Mouse (Mus musculus) megakaryocyte, adult 5-6 weeks (primary cell): ENCODE measurements around the gene Tex14. TPM values are rescaled to one million over a fixed set of nuclear protein-coding genes. Genes with fewer than 3 reads are reported as not detected.
"Not testable (repeated sequence)": the region's sequence is repeated elsewhere in the genome, so short reads cannot be mapped to it uniquely, and the experiment has no call there.

Experiments used
- ATAC-seq: 2 replicates; pipeline ENCODE4 v1.8.0; 2016; ENCODE audit warnings: mild to moderate bottlenecking, inconsistent platforms; ENCODE audit not compliant: poor library complexity, severe bottlenecking
- total RNA-seq, 2 experiments: library from RNA; stranded (forward) in 1 of 2; stranded (reverse) in 1 of 2; fragments of 153-499, 151-499 nt in 1 of 2; fragments of 221-1000, 200-1000 nt in 1 of 2; gene quantifications; 2 replicates each; pipeline versions ENCODE4 v1.2.3 to v1.2.4; 2015 to 2017

Gene Tex14
- total RNA-seq, 2 experiments from 2014 or later = 0.13 to 0.15 TPM

- no peak for ATAC-seq
These were observed 42.6 kb downstream of the Tex14 start for GRCm38 (mm10) chr11:87447429-87447828.

DNA sequence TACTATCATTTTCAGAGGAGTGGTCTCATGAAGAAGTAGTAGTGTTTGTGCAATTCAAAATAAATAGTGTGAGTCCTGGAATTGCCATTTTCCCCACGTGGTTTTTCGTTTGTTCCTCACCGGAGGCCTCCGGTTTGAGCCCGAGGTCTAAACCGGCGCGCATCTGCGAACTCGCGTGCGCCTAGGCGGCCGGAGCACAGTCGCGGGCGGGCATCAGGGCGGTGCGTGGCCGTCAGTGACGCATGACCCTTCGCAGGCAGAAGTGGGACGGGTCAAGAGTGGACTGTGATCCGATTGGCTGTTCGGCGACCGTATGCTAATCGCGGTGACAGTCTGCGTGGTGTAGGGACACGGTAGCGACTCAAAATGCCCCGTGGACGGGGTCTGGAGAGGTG is 43.2 kb downstream of the Tex14 start:
- ATAC-seq = peak; percentile 88

DNA sequence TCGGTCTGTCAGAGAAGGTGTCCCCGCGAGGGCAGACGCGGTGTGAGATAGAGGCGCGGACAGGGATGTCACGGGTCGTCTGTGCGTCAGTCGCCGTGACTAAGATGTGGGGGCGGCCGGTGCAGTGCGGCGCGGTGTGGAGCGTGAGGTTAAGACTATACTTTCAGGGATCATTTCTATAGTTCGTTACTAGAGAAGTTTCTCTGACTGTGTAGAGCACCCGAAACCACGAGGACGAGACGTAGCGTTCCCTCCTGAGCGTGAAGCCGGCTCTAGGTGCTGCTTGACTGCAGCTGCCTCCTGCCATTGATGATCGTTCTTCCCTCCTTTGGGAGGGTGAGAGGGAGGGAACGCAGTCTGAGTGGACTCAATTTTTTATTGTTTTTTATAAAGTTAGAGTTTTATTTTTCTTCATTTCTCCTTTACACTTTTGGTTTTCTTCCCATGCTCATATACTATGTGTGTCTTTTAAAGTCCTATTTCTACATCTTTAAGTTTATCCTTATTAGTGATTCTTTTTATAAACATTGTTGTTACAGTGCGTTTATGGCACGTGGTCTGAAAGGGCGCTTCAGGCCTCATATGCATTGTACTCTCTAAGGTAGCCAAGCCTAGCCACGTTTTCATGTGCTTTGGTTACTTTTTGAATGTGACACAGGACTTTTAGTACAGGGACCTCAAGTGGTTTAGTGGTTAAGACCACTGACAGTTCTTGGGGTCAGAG is 43.8 kb downstream of the Tex14 start:
- peak; percentile 50 for ATAC-seq

GRCm38 (mm10) chr11:87449200-87449547 is 44.3 kb downstream of the Tex14 start:
- ATAC-seq = peak; percentile 14; the same call in 1 of the 2 replicates

DNA sequence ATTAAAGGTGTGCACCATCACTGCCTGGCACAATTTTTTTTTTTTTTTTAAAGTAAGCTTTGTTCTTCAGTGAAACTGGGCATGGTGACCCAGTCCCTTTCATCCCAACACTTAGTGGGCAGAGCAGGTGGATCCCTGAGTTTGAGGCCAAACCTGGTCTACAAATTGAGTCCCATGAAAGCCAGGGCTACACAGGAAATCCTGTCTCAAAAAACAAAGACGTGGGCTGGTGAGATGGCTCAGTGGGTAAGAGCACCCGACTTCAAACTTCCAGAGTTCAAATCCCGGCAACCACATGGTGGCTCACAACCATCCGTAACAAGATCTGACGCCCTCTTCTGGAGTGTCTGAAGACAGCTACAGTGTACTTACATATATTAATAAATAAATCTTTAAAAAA is 45.0 kb downstream of the Tex14 start:
- ATAC-seq = not testable (repeated sequence)

DNA sequence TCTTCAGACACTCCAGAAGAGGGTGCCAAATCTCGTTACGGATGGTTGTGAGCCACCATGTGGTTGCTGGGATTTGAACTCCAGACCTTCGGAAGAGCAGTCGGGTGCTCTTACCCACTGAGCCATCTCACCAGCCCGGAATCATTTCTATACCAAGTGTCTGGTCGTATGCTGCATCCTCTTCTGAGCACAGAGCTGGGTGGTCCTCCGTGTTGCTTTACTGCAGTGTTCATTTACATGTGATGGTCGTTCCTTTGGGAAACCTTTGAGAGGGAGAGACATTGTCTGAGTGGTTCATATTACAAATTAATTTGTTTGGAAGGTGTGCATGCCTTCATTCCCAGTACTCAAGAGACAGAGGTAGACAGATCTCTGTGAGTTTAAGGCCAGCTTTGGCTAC is 47.9 kb downstream of the Tex14 start:
- ATAC-seq = not testable (repeated sequence)

- ATAC-seq = no peak
These were observed 48.6 kb downstream of the Tex14 start for GRCm38 (mm10) chr11:87453216-87454034.

- no peak for ATAC-seq
These were observed 49.3 kb downstream of the Tex14 start for GRCm38 (mm10) chr11:87454035-87454690.

GRCm38 (mm10) chr11:87455573-87455972 is 50.7 kb downstream of the Tex14 start:
- ATAC-seq = no peak

GRCm38 (mm10) chr11:87455984-87456383 is 51.1 kb downstream of the Tex14 start:
- ATAC-seq = no peak

DNA sequence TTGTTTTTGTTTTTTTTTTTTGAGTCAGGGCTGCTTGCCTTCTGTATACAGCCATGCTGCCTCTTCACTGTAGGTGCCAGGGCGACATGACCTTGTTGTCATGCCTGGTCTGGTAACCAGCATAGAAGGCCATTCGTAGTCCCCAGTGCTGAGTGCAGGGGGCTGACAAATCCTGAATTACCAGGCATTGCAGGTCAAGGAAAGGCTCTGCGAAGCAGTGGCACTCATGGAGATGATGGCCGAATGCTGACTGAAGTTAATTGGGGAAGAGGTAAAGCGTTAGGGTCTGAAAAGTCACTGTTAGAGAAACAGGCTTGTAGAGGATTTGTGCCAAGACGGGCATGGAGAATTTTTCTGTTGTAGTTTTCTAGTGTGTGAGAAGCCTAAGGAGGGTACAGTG is 55.7 kb downstream of the Tex14 start:
- no peak for ATAC-seq

- peak; percentile 97 for ATAC-seq
These were observed 57.1 kb downstream of the Tex14 start for GRCm38 (mm10) chr11:87461780-87462460.

DNA sequence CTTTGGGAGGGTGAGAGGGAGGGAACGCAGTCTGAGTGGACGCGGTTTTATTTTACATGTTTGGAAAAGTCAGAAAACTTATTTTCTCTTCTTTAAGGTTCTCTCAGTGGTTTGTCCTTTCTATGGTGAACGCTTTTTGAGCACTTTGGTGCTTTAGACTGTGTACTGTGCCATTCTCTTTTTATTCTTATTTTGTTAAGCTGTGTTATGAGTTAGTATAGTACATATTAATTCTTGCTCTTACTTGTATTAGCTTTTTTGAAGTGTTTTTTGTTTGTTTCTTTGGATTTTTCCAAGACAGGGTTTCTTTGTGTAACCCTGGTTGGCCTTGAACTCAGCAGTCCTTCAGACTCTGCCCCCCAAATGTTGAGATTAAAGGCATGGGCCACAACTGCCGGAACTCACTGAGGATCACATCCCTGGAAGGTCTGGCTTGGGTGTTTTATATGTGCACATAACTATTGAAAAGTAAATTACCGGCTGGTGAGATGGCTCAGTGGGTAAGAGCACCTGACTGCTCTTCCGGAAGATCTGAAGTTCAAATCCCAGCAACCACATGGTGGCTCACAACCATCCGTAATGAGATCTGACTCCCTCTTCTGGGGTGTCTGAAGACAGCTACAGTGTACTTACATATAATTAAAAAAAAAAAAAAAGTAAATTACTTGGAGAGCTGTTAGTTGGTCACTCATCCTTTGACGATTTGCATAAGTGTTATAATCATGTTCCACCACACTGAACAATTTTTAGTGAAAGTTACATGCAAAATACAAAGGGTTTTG is 57.8 kb downstream of the Tex14 start:
- peak; percentile 44 for ATAC-seq

- ATAC-seq = no peak
These were observed 58.3 kb downstream of the Tex14 start for GRCm38 (mm10) chr11:87463243-87463540.

DNA sequence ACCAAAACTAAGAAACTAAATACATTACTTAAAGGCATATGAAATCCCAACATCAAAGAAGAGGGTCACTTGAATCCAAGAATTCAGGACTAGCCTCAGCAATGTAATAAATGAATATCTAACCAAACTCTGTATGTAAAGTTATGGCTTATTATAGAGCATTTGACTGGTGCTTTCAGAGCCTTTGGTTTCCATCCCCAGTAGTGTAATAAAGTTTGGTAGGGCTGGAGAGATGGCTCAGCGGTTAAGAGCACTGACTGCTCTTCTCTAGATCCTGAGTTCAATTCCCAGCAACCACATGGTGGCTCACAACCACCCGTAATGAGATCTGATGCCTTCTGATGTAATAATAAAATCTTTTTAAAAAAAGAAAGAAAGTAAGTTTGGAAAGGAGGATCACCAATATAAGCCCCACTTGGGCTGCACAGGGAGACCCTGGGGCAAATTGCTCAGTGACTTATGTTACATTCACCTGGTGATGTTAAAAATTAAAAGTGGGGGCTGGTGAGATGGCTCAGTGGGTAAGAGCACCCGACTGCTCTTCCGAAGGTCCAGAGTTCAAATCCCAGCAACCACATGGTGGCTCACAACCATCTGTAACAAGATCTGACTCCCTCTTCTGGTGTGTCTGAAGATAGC is 59.0 kb downstream of the Tex14 start:
- not testable (repeated sequence) for ATAC-seq

DNA sequence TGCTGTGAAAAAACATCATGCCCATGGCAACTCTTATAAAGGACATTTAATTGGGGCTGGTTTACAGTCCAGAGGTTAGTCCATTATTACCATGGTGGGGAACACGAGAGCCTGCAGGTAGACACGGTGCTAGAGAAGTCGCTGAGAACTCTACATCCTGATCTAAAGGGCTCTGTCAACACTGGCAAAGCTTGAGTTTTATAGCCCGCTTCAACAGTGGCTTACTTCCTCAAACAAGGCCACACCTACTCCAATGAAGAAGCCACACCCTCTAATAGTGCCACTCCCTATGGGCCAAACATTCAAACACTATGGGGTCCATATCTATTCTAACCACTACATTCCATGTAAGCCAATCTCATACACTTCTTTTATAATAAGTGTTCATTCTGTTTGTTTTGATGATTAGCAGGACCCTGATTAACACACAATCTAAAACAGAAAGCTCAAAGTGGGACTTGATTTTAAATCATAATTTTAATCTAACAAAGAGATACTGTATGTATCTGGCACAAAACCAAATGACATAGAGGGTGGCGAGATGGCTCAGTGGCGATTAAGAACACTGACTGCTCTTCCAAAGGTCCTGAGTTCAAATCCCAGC is 61.2 kb downstream of the Tex14 start:
- peak; percentile 26 for ATAC-seq

DNA sequence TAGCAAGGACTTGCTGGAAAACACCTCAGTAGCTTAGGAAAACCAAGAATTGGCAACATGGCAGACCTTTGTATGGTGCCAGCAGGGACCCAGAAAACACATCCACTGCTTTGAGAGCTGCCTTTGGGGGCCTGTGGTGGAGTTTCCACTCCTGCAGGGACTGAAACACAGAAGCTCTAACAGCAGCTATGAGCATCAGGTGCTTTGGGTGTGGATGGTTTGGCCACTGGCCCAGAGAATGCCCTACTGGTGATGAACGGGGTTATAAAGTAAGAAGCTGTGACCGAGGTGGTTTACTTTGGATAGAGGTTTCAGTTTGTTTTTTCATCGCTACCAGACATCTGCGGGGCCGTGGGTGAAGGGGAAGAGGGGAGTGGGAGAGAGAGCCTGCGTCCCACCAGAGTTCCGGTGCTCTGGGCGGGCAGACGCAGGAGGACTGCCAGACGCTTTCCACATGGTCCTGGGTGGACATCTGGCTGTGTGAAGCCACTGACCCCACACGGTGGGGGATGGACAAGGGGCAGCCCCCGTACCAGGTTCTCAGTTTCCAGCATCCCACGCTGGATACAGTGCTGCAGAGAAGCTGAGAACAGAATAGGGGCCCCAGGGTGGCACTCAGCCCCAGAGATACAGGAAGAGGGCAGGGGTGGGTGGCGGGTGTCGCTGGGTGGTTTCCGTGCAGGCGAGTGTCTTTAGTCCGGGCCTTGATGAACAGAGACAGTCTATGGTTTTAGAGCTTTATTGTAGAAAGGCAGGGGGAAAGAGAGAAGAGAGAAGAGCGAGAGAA is 62.8 kb downstream of the Tex14 start:
- ATAC-seq = no peak

- ATAC-seq = no peak
These were observed 63.4 kb downstream of the Tex14 start for GRCm38 (mm10) chr11:87468278-87468655.
